Mouse (Mus musculus): ENCODE measurements around the gene 2700097O09Rik.
"Not testable (repeated sequence)": the region's sequence is repeated elsewhere in the genome, so short reads cannot be mapped to it uniquely, and the experiment has no call there.

- TF ChIP-seq CTCF (IDR thresholded peaks at IDR 0.05; ENCODE audit: extremely low read depth, insufficient read length, insufficient replicate concordance, low read depth, low read length); POLR2A (IDR thresholded peaks at IDR 0.05; ENCODE audit: low read depth, low read length): not testable (repeated sequence)
Measured at GRCm38 (mm10) chr12:55124731-55125130, 44.8 kb upstream of the 2700097O09Rik start.
